Mouse (Mus musculus): ENCODE results near the gene Tom1. TPM values are rescaled to one million over a fixed set of nuclear protein-coding genes. Genes with fewer than 3 reads are reported as not detected.

Gene Tom1
- total RNA-seq (2021), result 10 to 100 TPM; 37.2 to 47.1 TPM

DNA sequence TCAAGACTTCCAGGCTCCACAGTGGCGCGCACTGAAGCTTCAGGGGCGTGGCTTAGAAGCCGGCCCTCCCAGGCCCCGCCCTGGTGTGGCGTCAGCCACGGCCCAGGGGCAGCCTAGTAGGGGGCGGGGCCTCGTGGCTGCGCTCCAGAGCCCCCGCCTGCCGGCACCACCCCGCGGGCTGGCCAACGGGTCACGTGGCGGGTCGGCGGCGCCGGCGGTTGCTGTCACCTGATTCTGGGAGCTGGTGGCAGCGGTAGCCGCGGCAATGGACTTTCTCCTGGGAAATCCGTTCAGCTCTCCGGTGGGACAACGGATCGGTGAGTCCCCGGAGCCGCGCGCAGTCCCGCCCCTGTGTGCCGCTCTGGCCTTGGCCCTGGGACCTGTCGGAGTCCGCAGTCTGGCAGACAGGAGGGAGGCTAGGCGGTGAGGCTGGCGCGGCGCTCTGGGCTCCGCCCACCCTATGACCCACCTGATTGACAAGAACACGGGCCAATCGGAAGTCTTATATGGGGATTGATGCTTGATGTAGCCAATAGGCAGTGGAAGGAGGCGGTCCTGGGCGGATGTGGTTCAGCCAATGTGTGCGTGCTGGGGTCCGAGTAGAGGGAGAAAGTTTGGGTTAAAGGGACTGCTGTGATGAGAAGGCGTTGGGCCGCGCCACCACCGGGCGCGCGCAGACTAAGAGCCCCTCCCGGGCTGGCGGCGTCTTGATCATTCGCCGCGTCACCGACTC is at the start of gene Tom1:
TSS of gene Tom1 (plus strand) at position 195 of the 733 bp plus-strand sequence.
- intact Hi-C loops (cut with DNase I), result no loop called here
- peak; percentile 99 to 100 for DNase-seq (ENCODE audit: low spot score in 2 of 2)

DNA sequence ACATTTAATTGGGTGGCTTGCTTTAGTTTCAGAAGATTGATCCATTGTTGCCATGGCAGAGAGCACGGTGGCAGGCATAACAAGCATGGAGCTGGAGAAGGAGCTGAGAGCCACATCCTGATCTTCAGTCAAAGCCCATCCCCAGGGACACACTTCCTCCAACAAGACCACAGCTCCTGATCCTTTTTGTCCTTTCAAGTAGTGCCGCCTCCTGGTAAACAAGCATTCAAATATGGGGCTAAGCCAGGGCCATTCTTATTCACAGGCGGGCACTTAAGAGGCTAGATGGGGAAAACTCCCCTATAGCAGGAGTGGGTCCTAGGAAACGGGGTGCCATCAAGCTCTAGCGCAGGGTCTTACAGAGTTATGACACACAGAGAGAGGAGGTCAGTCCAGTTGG is 46.1 kb upstream of the Tom1 start:
- intact Hi-C loops (cut with DNase I), result no loop called here
- no peak for DNase-seq (ENCODE audit: low spot score in 2 of 2)

DNA sequence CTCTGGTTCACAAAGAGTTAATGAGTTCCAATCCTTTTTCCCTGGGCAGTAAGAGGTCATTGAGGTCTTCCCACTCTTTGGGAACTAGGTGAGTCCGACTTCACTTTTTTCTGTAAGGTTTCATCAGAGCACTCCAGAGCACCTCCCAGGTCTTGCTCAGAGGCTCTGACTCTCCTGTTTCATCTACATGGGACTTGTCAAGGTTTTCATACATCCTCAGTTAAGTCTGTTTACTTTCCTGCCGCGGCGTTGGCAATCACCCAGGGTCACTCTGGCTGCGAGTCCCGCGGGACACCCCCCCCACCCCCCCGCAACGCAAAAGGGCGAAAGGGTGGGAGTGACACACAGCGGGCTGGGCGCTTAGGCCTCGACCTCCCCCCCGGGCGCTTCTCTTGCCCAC is 43.5 kb upstream of the Tom1 start:
- intact Hi-C loops (cut with DNase I), result no loop called here
- DNase-seq (ENCODE audit: low spot score in 2 of 2), result no peak

DNA sequence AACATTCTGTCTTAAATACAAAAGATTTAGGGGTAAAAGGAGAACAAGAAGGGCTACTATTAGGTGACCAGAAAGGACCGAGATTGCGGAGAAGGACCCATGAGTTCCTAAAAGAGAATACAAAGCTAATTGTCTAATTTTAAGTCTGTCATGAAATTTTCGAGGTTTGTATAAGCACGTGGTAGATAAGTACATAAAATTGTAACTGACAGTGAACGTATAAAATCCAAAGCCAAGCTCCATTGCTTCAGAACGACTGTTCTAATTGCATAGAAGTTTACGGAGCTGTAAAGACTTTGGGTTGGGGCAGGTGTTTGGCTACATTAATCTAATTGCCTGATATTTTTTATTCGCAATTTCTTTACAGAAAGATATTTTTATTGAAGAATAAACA is 40.4 kb upstream of the Tom1 start, which contains the start of gene Hmgxb4:
TSS of gene Hmgxb4 (plus strand) at position 276 of the 394 bp plus-strand sequence.
- intact Hi-C loops (cut with DNase I), result no loop called here
- DNase-seq (ENCODE audit: low spot score in 2 of 2), result no peak

DNA sequence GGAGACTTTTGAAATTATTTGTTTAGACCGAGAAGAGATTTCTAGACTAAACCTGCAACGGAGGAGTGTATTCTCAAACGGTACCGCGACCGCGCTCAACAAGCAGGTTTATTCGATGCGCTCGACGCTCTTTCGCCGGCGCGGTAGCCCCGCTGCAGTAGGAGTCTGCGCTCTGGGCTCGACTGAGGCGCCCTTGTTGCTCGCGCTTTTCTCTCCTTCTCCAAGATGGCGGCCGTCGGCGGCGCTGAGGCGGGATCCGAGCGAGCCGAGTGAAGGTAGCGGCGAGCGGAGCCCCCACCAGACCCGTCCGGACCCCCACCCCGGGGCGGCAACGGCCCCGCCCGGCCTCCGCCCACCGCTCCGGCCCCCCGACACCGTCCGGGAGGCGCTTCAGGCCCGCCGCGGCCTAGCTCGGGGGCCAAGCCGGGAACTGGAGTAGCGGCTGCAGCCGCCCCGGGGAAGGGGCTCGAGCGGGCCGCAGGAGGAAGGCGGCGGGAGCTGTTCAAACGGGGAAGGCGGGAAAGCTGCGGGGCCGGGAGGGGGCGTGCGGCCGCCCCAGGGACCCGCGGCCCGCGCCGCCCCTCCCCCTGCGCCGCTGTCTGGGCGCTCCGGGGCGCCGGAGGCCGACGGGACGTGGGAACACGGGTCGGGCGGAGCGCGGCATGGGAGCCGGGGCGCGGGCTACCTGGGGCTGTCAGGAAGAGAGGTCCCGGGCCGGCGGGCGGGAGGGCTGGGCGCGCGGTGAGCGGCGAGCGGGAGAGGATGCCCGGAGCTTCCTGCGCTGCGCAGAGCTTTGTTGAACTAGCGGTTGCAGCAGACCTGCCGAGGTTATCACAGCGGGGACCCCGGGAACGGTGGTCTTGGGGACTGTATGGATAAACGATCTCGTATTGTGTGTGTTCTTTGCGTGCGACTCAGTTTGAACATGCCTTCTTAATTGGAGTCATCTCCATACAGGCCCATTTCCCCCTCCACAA is 39.7 kb upstream of the Tom1 start:
- intact Hi-C loops (cut with DNase I), result no loop called here
- DNase-seq (ENCODE audit: low spot score in 2 of 2), result peak; percentile 84 to 86

DNA sequence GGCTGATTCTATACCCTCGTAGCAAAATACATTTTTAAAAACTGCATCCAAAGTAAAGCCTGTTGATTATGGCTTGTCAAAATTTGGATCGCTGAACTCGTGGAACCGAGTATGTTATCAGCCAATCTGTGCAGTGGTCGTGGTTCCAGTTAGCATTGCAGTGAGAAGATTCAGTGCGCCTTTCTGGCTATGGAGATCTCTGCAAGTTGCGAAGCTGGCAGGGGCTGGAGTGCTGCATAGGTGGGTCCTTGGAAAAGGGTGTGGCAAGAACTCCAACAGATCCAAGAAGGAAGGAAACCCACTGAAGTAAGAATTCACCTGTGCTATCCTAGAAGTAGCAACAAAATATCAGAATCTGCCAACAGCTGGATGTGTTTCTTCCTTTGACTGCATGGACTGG is 39.0 kb upstream of the Tom1 start:
- DNase-seq (ENCODE audit: low spot score in 2 of 2), result no peak
- intact Hi-C loops (cut with DNase I), result no loop called here

DNA sequence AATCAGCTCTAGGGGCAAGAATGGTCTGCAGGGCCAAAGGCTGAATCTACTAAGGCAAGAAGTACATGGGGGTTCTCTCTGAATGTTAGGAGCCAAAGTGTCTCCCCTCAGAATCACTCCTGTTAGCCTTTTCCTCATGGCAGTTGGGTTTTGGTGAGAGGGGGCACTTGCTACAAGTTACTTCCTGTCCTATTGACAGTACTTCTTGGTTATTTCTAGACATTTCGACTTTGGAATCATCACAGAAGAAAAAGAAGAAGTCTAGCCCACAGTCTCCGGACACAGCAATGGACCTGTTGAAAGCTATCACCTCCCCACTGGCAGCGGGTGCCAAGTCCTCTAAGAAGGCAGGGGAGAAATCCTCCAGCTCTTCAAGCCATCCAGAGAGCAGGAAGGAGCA is 33.1 kb upstream of the Tom1 start:
- intact Hi-C loops (cut with DNase I), result no loop called here
- no peak for DNase-seq (ENCODE audit: low spot score in 2 of 2)

DNA sequence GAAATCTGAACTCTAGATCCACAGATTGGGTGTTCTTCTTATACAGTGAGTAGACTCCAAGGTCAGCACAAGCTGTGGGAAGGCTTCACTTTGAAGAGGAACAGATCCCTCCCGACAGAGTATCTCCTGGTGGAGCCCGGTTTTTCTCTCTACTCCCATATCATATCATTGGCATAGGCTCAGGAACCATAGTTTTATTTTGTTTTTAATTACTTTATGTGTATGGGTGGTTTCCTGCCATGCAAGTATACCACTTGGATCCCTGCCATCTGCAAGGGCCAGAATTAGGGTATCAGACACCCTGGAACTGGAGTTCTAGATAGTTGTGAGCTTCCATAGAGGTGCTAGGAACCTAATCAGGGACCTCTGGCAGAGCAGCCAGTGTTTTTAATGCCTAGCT is 24.7 kb upstream of the Tom1 start:
- no peak for DNase-seq (ENCODE audit: low spot score in 2 of 2)
- intact Hi-C loops (cut with DNase I), result no loop called here

DNA sequence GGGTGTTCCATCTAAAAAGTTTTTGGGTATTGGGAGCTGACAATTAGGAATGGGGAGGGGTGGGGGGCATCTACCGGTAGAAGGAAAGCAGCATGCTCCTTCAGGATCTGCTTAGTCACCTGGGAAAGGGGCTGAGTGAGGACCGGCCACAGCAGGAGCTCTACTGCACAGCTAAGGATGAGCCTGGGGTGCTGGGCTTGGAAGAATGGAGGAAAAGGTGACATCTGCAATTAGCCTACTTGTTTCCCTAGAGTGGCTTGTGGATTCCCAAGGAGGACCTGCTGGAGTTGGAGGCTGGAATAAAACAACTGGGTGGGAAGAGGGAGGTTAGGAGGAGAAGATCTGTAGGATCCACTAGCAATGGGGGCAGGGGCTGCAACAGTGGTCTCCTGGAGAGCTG is 19.9 kb upstream of the Tom1 start:
- intact Hi-C loops (cut with DNase I), result no loop called here
- no peak for DNase-seq (ENCODE audit: low spot score in 2 of 2)

DNA sequence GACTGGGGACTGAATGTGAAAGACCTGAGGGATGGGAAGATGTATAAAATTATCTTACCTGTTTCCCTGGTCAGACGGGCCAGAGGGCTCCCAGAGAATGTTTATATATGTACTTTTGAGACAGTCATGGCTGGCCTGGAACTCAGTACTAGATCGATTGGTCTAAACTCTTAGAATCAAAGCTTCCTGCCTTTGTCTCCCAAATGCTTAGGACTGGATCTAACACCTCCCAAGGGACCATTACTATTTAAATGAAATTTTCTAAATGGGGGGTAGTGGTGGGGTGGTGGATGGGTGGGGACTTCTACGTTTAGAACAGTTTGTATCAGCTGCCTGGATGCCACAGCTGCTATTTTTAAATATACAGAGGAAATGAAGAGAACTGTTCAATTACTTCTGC is 19.5 kb upstream of the Tom1 start:
- no peak for DNase-seq (ENCODE audit: low spot score in 2 of 2)
- intact Hi-C loops (cut with DNase I), result no loop called here

DNA sequence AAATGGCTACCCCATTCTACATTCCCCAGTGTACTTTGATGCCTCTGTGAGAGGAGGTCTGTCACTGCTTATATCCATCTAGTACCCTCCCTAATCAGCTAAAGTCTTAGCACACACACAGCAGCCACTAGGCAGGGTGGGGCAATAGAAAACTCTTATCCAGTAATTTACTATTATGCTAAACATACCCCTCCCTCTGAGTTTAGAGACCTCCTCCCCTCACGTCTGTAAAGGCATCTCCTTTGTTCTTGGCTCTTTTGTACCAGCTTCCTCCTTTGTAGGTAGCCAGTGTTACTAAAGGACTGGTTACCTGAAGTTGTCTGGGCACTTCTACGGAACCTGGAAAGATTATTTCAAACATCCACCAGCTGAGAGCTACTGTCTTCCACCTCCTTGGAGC is 17.5 kb upstream of the Tom1 start:
- DNase-seq (ENCODE audit: low spot score in 2 of 2), result no peak
- intact Hi-C loops (cut with DNase I), result no loop called here

DNA sequence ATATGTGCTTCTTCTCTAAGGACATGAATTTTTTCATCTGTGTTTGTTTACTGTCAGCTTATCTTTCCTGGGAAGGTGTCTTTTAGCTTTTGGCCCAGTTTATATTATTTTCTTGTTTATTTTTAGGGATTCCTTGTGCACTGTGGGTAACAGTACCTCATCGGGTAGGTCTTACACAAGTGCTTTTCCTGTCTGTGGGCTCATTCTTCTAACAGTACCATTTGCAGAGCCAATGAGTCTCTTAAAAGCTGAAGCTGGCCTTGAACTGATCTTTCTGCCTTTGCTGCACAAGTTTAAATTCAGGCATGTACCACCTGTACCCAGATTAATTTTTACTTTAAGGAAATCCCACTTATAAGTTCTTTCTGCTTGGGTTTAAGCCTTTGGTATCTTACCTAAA is 17.1 kb upstream of the Tom1 start:
- DNase-seq (ENCODE audit: low spot score in 2 of 2), result no peak
- intact Hi-C loops (cut with DNase I), result no loop called here

DNA sequence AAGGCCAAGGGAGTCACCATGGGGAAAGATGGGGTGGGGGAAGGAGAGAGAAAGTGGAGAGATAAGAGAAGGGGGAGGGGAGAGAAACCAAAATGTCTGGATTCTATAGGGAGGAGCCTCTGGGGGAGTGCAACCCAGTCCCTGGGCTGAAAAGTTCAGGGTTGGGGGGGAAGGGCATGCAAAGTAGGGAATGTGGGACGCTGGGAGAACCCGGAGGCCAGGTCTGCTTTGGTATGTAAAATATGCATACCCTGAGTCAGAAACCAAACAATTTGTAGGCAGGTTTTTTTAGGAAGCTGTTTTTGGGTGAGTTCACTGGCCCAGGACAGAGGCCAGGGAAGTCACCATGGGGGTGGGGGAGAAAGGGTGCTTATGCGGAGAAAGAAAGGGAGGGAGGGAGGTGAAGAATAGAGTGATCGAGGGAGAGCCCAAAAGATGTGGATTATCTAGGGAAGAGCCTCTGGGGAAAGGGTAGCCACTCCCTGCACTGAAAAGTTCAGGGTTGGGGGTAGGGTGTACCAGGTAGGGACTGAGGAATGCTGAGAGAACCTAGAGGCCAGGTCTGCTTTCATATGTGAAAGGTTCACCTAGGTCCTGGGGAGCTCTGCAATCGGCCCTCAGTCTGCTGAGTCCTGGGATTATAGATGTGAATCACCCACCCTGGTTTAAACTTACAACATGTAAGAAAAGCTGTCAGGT is 15.1 kb upstream of the Tom1 start:
- intact Hi-C loops (cut with DNase I), result no loop called here
- no peak for DNase-seq (ENCODE audit: low spot score in 2 of 2)

DNA sequence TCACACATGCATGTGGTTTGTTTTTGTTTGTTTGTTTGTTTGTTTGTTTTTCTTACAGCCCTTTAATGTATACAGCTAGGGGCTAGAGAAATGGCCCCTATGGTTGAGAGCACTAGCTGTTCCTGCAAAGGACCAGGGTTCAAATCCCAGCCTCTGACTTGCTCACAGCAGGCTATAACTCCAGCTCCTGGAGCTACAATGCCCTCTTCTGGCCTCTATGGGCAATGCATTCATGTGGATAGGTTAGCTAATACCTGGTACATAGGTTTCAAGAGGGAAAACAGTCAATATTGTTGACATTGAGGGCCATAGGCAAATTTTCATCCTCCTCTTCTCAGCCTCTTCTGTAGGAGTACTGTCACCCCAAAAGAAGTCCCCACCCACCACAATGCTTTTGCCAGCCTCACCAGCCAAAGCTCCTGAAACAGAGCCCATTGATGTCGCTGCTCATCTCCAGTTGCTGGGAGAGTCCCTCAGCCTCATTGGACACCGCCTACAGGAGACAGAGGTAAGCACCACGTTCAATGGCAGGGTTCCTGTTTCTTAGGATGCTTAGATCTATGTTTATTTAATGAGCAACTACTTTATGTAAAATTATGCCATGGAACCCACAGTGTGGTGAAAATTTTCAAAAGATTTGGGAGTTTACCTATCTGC is 9.7 kb upstream of the Tom1 start:
- intact Hi-C loops (cut with DNase I), result no loop called here
- no peak for DNase-seq (ENCODE audit: low spot score in 2 of 2)

DNA sequence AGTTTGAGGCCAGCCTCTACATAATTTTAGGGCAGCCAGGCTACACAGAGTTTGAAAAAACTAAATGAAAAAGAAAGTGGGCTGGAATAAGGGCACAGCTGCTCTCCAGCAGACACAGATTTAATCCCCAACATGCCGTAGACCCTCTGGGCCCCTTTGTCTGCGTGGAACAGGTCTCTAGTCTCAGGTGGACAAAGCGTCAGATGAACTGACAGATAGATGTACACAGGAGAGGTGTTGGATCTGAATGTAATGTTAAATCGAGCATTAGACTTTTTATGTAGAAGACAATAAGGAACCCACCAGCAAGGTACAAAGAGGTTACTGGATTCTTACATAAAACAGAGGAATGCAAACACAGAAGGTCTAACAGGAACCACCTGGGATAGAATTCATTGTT is 7.7 kb upstream of the Tom1 start:
- intact Hi-C loops (cut with DNase I), result no loop called here

DNA sequence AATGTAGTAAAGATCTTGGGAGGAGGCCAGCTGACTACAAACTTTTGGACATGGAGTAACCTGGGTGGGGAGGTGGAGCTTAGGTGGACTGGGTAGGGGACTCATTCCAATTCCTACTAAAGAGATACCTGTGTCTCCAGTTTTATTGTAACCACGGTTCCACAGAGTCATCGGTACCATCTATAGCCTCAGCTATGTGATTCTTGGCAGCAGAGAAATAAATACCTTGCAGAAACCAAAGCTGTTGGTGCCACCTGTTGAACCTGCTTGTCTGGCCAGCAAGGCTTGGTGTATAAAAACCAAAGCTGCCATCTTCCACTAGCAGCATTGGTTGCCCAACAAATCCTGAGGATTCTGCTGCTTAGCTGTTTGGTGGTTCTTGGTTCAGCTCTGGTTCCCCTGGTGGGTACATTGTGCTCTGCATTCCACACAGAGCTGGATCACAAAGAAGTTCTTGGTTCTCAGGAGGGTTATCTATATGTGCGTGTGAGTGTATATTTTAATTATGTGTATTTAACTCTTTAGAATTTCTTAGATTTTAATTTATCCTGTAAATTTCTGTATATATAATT is 3.0 kb upstream of the Tom1 start:
- no peak for DNase-seq (ENCODE audit: low spot score in 2 of 2)
- intact Hi-C loops (cut with DNase I), result no loop called here

More for the DNA sequence above, 7.7 kb upstream of the Tom1 start:
- DNase-seq (ENCODE audit: low spot score in 2 of 2), result no peak

DNA sequence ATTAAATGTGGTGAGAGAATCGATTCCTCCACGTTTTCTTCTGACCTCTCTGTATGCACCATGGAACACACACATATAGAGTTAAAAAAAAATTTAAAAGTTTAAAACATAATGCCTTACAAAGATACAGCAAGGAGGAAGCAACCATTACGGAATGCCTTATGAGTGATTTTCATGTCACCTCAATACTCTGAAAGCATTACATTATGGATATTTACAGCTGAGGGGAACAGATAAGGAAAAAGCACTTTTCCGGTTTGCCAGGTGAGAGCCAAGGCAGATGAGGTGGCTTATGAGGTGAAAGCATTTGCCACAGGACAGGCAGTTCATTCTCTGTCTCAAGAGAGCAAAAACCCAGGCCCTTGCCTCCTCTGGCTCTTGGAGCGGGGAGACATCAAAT is 544 bp upstream of the Tom1 start:
- DNase-seq (ENCODE audit: low spot score in 2 of 2), result no peak
- intact Hi-C loops (cut with DNase I), result no loop called here

DNA sequence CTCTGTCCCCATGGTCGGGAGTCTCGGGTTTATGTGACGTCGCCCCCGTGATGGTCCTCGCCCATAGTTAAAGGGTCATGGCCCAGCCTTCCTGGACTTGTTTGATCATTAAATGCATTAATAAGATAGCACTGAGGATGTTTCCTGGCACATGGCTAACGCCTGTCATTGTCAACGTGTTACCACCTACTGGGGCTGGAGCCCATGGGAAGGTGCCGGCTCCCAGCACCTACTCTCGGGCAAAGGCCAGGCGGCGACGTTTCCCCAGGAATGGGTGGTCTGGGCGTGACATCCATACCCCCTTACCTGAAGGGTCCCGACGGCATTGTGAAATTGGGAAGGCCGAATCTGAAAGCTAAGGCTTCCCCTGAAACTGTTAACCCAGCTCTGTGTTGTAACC is 780 bp downstream of the Tom1 start:
- DNase-seq (ENCODE audit: low spot score in 2 of 2), result no peak
- intact Hi-C loops (cut with DNase I), result no loop called here

DNA sequence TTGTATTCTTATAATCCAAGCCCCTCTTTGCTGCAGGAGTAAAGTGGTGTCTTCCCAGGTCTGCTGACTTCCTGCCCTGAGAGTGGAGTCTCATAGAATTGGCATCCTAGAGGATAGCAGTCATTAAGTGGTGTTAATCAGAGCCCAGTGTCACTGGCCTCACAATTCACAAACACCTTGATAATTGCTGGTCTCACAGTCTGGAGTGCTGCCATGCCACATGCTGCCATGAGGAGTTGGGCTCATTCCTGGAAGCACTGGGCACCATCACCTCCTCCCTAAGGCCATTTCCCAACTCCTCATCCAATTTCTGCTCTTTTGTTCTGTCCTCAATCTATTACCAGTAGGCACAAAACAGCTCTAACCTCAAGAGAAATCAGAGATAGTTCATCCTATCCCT is 2.1 kb downstream of the Tom1 start:
- intact Hi-C loops (cut with DNase I), result no loop called here
- DNase-seq (ENCODE audit: low spot score in 2 of 2), result no peak

DNA sequence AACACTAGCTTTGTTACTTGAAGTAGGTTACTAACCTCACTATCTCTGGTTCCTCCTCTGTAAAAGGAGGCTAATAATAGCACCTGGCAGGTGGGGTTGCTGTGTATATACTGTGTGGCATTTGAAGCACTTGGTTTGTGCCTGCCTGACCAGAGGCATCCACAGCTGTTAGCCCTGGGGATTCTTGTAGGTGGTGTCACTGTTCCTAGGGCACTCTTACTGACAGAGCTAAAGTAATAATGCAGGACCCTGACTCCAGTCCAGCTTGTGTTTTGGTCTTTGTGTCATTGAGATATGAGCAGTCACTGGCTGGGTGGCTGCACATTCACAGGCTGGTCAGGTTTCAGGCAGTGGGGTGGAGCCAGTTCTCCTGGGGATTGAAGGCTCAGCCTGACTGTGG is 5.0 kb downstream of the Tom1 start:
- DNase-seq (ENCODE audit: low spot score in 2 of 2), result no peak
- intact Hi-C loops (cut with DNase I), result no loop called here

All from left cerebral cortex, postnatal 36 days (tissue).